Mouse (Mus musculus): ENCODE data around the gene Fh1.

DNA sequence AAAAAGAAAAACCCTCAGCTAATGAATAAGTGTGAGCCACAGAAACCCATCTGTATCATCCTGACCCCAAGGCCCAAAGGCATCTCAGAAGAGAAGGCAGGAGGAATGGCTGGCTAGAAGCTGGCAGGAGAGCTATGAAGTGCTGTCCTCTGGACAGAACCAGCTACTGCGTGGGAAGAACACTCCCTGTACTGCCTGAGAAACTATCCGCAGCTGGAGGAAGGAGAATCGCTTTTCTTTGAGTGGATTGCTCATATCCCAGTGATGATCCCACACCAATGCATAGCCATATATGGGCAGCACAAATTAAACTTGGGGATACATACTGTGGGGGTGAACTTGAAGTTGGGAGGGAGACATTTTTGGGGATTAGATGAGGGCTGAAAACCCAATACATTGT lies 16.7 kb downstream of the Fh1 start:
- no peak for TF ChIP-seq CTCF (IDR thresholded peaks at IDR 0.05; ENCODE audit: low read depth, low read length)
- no peak for TF ChIP-seq POLR2A (IDR thresholded peaks at IDR 0.05; ENCODE audit: extremely low read depth, insufficient read depth, low read length)
